Mouse (Mus musculus): ENCODE data around the gene Cyct. TPM values are rescaled to one million over a fixed set of nuclear protein-coding genes. Genes with fewer than 3 reads are reported as not detected.

Gene Cyct
- polyA plus RNA-seq (2016; fragmentation: Nextera tagmentation; extraction: Ambion mirVana), result not detected in 2 replicates

- H3K27me3 ChIP-seq (ENCODE audit: low read depth, poor library complexity, severe bottlenecking), result no peaks in the 10 kb centered on the region
- DNase-seq (ENCODE audit: low spot score), result no peak
- no peaks in the 10 kb centered on the region for H3K9me3 ChIP-seq (replicated peaks)
- H3K27ac ChIP-seq, result no peak within 1 kb of the TSS
- H3K4me3 ChIP-seq, result no peak within 1 kb of the TSS
- WGBS, result 89% methylated on average over 11 of the region's 11 CpGs
- no peaks in the 10 kb centered on the region for H3K36me3 ChIP-seq
- no peaks in the 10 kb centered on the region for H3K4me1 ChIP-seq
These were observed at the start of gene Cyct for GRCm38 (mm10) chr2:76360226-76360625. Gene Cyct, minus strand, starts transcription at chr2:76360450.

GRCm38 (mm10) chr2:76409986-76410385 lies 49.7 kb upstream of the Cyct start:
- H3K9me3 ChIP-seq (replicated peaks), result no peaks in the 10 kb centered on the region
- H3K36me3 ChIP-seq, result no peaks in the 10 kb centered on the region
- no peak overlapping the region for H3K27ac ChIP-seq
- H3K4me1 ChIP-seq, result peaks cover 20% of the 10 kb centered on the region
- WGBS, result 95% methylated on average over 2 of the region's 2 CpGs
- H3K27me3 ChIP-seq (ENCODE audit: low read depth, poor library complexity, severe bottlenecking), result peaks cover 5% of the 10 kb centered on the region
- H3K4me3 ChIP-seq, result no peak overlapping the region
- no peak for DNase-seq (ENCODE audit: low spot score)

- Histone ChIP-seq H3K27ac (no peak overlapping the region), H3K4me3 (no peak overlapping the region), H3K4me1 (peaks cover 20% of the 10 kb centered on the region), H3K9me3 (replicated peaks) (no peaks in the 10 kb centered on the region), H3K36me3 (no peaks in the 10 kb centered on the region), H3K27me3 (ENCODE audit: low read depth, poor library complexity, severe bottlenecking) (peaks cover 10% of the 10 kb centered on the region)
- no peak for DNase-seq (ENCODE audit: low spot score)
- WGBS, result 86% methylated on average over 1 of the region's 1 CpGs
These were observed 49.3 kb upstream of the Cyct start for GRCm38 (mm10) chr2:76409526-76409925.

DNA sequence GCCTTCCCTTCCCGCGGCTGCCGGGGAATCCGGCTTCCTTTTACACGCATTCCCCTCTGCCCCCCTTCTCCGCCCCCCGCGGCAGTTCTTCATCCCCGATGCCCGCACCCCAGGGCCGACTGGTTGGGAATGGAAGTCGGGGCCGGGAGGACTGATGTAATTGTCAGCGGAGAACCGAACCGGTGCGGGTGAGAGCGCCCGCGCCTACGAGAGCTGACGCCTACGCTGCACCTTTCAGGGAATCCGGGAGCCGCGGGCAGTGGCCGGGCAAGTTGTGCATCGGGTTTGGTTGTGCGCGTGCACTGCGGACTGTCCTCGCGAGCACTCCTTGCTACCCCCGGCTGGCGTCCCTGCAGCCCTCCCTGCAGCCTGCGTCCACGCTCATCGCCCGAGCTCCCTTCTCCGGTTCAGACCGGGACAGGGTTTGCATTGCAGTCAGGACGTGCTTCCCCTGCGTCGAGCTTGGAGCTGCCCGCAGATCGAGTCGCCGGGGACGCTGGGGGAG lies 46.7 kb upstream of the Cyct start:
- Histone ChIP-seq H3K27ac (peak overlapping the region; percentile 90), H3K9me3 (replicated peaks) (no peaks in the 10 kb centered on the region), H3K27me3 (ENCODE audit: low read depth, poor library complexity, severe bottlenecking) (peaks cover 28% of the 10 kb centered on the region), H3K4me3 (peak overlapping the region; percentile 96), H3K4me1 (peaks cover 20% of the 10 kb centered on the region), H3K36me3 (no peaks in the 10 kb centered on the region)
- 0% methylated on average over 49 of the region's 49 CpGs for WGBS
- peak; percentile 81 for DNase-seq (ENCODE audit: low spot score)

- DNase-seq (ENCODE audit: low spot score), result peak; percentile 85
- Histone ChIP-seq H3K4me1 (peaks cover 20% of the 10 kb centered on the region), H3K36me3 (no peaks in the 10 kb centered on the region), H3K9me3 (replicated peaks) (no peaks in the 10 kb centered on the region), H3K27me3 (ENCODE audit: low read depth, poor library complexity, severe bottlenecking) (peaks cover 28% of the 10 kb centered on the region), H3K4me3 (peak within 1 kb of the TSS; percentile 96), H3K27ac (peak within 1 kb of the TSS; percentile 90)
- WGBS, result under 1% methylated on average over 79 of the region's 89 CpGs
These were observed 46.1 kb upstream of the Cyct start, which contains the start of gene Osbpl6 for GRCm38 (mm10) chr2:76406151-76406936. Gene Osbpl6, plus strand, starts transcription at chr2:76406508.

- Histone ChIP-seq H3K36me3 (no peaks in the 10 kb centered on the region), H3K4me3 (peak overlapping the region; percentile 96), H3K27ac (peak overlapping the region; percentile 90), H3K4me1 (peaks cover 20% of the 10 kb centered on the region), H3K27me3 (ENCODE audit: low read depth, poor library complexity, severe bottlenecking) (peaks cover 28% of the 10 kb centered on the region), H3K9me3 (replicated peaks) (no peaks in the 10 kb centered on the region)
- DNase-seq (ENCODE audit: low spot score), result no peak
- WGBS, result 5% methylated on average over 15 of the region's 15 CpGs
These were observed 45.4 kb upstream of the Cyct start for GRCm38 (mm10) chr2:76405596-76406150.

DNA sequence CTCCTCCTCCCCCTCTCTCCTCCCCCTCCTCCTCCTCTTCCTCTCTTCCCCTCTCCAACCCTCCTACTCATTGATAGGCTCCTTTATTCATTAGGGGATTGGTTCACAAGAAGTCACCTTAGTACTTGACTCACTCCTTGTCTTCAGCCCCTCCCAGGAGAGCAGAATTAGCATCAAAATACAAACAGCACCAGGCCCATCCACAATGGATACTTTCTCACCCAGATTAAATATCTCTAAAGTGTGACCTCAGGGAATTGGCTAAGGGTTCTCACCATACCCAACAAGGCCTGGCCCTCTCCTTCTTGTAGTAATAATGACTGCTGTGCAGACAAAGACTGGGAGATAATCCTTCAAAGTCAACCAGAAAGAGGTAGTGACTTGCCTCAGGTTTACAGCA lies 39.9 kb upstream of the Cyct start:
- no peak overlapping the region for H3K4me3 ChIP-seq
- no peaks in the 10 kb centered on the region for H3K4me1 ChIP-seq
- H3K36me3 ChIP-seq, result no peaks in the 10 kb centered on the region
- no peak for DNase-seq (ENCODE audit: low spot score)
- H3K27ac ChIP-seq, result no peak overlapping the region
- H3K9me3 ChIP-seq (replicated peaks), result no peaks in the 10 kb centered on the region
- peaks cover 25% of the 10 kb centered on the region for H3K27me3 ChIP-seq (ENCODE audit: low read depth, poor library complexity, severe bottlenecking)

DNA sequence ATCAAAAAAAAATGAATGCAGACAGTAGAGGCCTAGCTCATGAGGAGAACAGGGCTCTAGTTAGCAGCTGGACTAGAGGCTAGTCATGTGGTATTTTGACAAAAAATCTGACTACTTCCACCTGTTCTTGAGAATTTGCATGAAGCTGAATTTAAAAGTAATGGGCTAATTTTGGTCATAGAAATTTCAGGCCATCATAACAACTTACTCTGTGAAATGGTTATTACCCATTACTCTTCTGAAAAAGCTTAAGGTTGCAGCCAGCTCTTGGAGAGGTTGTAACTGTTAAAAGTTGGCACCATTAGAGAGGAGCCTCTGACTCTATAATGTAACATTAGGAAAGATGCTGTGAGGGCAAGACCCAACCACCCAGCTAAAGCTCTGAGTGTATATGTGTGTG lies 26.3 kb upstream of the Cyct start:
- no peak overlapping the region for H3K4me3 ChIP-seq
- H3K9me3 ChIP-seq (replicated peaks), result no peaks in the 10 kb centered on the region
- peaks cover 60% of the 10 kb centered on the region for H3K36me3 ChIP-seq
- H3K4me1 ChIP-seq, result no peaks in the 10 kb centered on the region
- DNase-seq (ENCODE audit: low spot score), result no peak
- no peak overlapping the region for H3K27ac ChIP-seq
- no peaks in the 10 kb centered on the region for H3K27me3 ChIP-seq (ENCODE audit: low read depth, poor library complexity, severe bottlenecking)

DNA sequence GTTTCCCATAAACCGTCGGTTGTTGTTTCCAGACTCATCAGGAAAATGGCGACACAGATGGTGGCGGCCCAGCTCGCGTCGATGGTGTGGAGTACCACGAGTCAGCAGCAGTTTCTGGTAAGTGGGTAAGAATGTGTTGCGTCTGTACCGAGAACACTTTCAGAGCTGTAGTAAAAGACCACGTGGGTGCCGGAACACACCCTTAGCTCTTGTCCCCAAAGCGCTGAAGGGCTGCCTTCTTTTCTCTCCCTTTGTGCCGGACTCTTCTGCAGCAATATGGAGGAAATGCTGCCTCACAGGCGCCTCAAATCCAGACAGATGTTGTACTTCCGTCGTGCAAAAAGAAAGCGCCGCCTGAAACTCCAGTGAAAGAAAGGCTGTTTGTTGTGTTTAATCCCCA lies 18.4 kb upstream of the Cyct start:
- H3K4me3 ChIP-seq, result no peak overlapping the region
- no peak for DNase-seq (ENCODE audit: low spot score)
- H3K9me3 ChIP-seq (replicated peaks), result no peaks in the 10 kb centered on the region
- H3K27me3 ChIP-seq (ENCODE audit: low read depth, poor library complexity, severe bottlenecking), result no peaks in the 10 kb centered on the region
- H3K27ac ChIP-seq, result no peak overlapping the region
- WGBS, result 95% methylated on average over 19 of the region's 19 CpGs
- H3K4me1 ChIP-seq, result no peaks in the 10 kb centered on the region
- H3K36me3 ChIP-seq, result peaks cover 91% of the 10 kb centered on the region

DNA sequence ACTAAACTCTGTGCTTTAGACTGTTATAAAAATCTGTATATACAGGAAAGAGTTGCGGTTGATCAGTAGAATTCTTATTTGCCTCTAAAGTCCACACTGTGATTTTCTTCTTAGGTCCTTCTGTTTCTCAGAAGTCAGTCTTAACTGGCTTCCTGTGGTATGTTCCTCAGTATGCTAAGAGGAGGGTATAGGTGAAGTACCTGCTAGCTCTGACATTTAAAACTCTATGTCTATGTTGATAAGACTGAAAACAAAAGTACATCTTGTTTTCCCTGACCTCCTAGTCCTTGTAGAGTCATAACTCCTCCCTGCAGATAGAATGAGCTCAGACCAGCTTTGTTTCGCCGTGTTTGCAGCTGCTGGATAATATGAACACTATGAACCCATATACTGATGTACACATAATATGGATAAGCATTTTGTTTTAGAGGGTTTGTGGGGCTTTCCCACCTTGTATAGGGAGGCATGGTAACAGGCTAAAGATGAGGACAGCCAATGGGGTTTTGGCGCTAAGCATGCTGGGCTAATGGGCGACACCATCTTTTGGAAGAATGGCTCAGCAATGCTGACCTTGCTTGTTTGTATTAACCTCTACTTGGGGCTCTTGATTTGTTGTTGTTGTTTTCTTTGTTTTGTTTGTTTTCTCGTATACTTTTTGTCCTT lies 14.4 kb upstream of the Cyct start:
- DNase-seq (ENCODE audit: low spot score), result no peak
- WGBS, result 92% methylated on average over 6 of the region's 6 CpGs
- Histone ChIP-seq H3K9me3 (replicated peaks) (no peaks in the 10 kb centered on the region), H3K27me3 (ENCODE audit: low read depth, poor library complexity, severe bottlenecking) (no peaks in the 10 kb centered on the region), H3K36me3 (peaks cover 74% of the 10 kb centered on the region), H3K4me1 (peaks cover 10% of the 10 kb centered on the region), H3K4me3 (no peak overlapping the region), H3K27ac (no peak overlapping the region)

GRCm38 (mm10) chr2:76372244-76372643 lies 12.0 kb upstream of the Cyct start:
- Histone ChIP-seq H3K27me3 (ENCODE audit: low read depth, poor library complexity, severe bottlenecking) (no peaks in the 10 kb centered on the region), H3K36me3 (peaks cover 50% of the 10 kb centered on the region), H3K9me3 (replicated peaks) (no peaks in the 10 kb centered on the region), H3K27ac (no peak overlapping the region), H3K4me3 (no peak overlapping the region), H3K4me1 (peaks cover 10% of the 10 kb centered on the region)
- DNase-seq (ENCODE audit: low spot score), result no peak
- WGBS, result 87% methylated on average over 4 of the region's 4 CpGs

- Histone ChIP-seq H3K9me3 (replicated peaks) (no peaks in the 10 kb centered on the region), H3K4me1 (peaks cover 10% of the 10 kb centered on the region), H3K27me3 (ENCODE audit: low read depth, poor library complexity, severe bottlenecking) (no peaks in the 10 kb centered on the region), H3K27ac (peak overlapping the region; percentile 88), H3K4me3 (peak overlapping the region; percentile 97), H3K36me3 (peaks cover 37% of the 10 kb centered on the region)
- DNase-seq (ENCODE audit: low spot score), result no peak
- 6% methylated on average over 7 of the region's 7 CpGs for WGBS
These were observed 10.3 kb upstream of the Cyct start for GRCm38 (mm10) chr2:76370656-76370922.

Measured in limb, embryonic 10.5 days (tissue).